Mouse (Mus musculus) kidney, postnatal 0 days (tissue): ENCODE results near the gene Cabin1. TPM values are rescaled to one million over a fixed set of nuclear protein-coding genes. Genes with fewer than 3 reads are reported as not detected.
A peak's percentile ranks its signal among the peaks of the same experiment; 100 is the strongest.

Experiments
- ATAC-seq: fragments of 200-750 bp; cut with Nextera tagmentation; replicated peaks from 2 replicates; pipeline ENCODE4 v1.8.0; 2017; ENCODE audit warnings: low read depth, moderate number of reproducible peaks, moderate TSS enrichment, moderate library complexity; ENCODE audit not compliant: low FRiP score
- DNase-seq: peaks from one replicate; pipeline ENCODE4 v3.0.0-alpha.2; 2016; ENCODE audit warnings: low spot score
- H3K27ac ChIP-seq: fragments of 300-500 bp; sonication (generic); 2 replicates; pipeline ENCODE4 v1.5.1; 2014; ENCODE audit warnings: mild to moderate bottlenecking
- H3K27me3 ChIP-seq: fragments of 300-500 bp; sonication (generic); 2 replicates; pipeline ENCODE4 v1.6.1; 2014; ENCODE audit warnings: low read length, mixed read lengths; ENCODE audit not compliant: insufficient read depth
- H3K36me3 ChIP-seq: fragments of 300-500 bp; sonication (generic); 2 replicates; pipeline ENCODE4 v1.6.1; 2014; ENCODE audit warnings: low read length, mixed read lengths; ENCODE audit not compliant: insufficient read depth
- H3K4me1 ChIP-seq: fragments of 300-500 bp; sonication (generic); replicated peaks from 2 replicates; pipeline ENCODE4 v1.6.1; 2014; ENCODE audit warnings: antibody characterized with exemption, low read length, mixed read lengths; ENCODE audit not compliant: insufficient read depth
- H3K4me2 ChIP-seq: fragments of 300-500 bp; sonication (generic); 2 replicates; pipeline ENCODE4 v1.6.1; 2014; ENCODE audit warnings: mild to moderate bottlenecking, low read length, moderate library complexity, mixed read lengths
- H3K4me3 ChIP-seq: fragments of 300-500 bp; sonication (generic); replicated peaks from 2 replicates; pipeline ENCODE4 v1.5.1; 2014; ENCODE audit warnings: low read depth, low read length
- H3K9ac ChIP-seq: fragments of 300-500 bp; sonication (generic); 2 replicates; pipeline ENCODE4 v1.6.1; 2014; ENCODE audit warnings: low read depth, low read length
- H3K9me3 ChIP-seq: fragments of 300-500 bp; sonication (generic); replicated peaks from 2 replicates; pipeline ENCODE4 v1.6.1; 2016; ENCODE audit warnings: low read length, inconsistent platforms, mixed read lengths
- CTCF ChIP-seq: IDR thresholded peaks from 2 replicates; pipeline ENCODE4 v1.5.1; 2016; ENCODE audit warnings: antibody characterized with exemption, low read depth, mild to moderate bottlenecking, moderate library complexity
- WGBS: fragments of 180-500 bp; shearing (Covaris S2); extraction: QIAGEN DNeasy Blood & Tissue Kit; methylation state at CpG from one replicate; pipeline ENCODE4 v1.1.7; 2014; 5-methylcytosine and 5-hydroxymethylcytosine counted together
- polyA plus RNA-seq: library from polyadenylated mRNA; unstranded; fragments of >200 nt; fragmentation: Nextera tagmentation; extraction: Ambion mirVana; gene quantifications from 2 replicates; pipeline ENCODE4 v1.2.1, GENCODE M21; 2015

Cabin1 gene
- polyA plus RNA-seq, 1 experiment from 2014 or later: 24.0 TPM

- Histone ChIP-seq H3K4me1 (no peaks in the 10 kb centered on the region; the same call in 1 of the 2 replicates), H3K4me2 (no peak overlapping the region), H3K36me3 (no peaks in the 10 kb centered on the region), H3K9me3 (no peaks in the 10 kb centered on the region), H3K9ac (no peak overlapping the region), H3K27ac (peak overlapping the region; percentile 65; the same call in 1 of the 2 replicates), H3K4me3 (no peak overlapping the region), H3K27me3 (no peaks in the 10 kb centered on the region)
- DNase-seq (peak; percentile 74), ATAC-seq (peak; percentile 76; the same call in 1 of the 2 replicates)
- peak; percentile 28; the same call in 1 of the 2 replicates for TF ChIP-seq CTCF
- WGBS: 36% methylated on average over 3 of the region's 3 CpGs
These were observed 30.7 kb upstream of the Cabin1 start for GRCm38 (mm10) chr10:75794880-75795279.

GRCm38 (mm10) chr10:75790773-75791172 lies 26.6 kb upstream of the Cabin1 start:
- no peak overlapping the region for H3K4me3 ChIP-seq
- WGBS: 11% methylated on average over 7 of the region's 7 CpGs
- DNase-seq (peak; percentile 17), ATAC-seq (no peak)
- no peaks in the 10 kb centered on the region for H3K27me3 ChIP-seq
- no peak overlapping the region for H3K4me2 ChIP-seq
- H3K9ac ChIP-seq: no peak overlapping the region
- H3K27ac ChIP-seq: no peak overlapping the region
- no peaks in the 10 kb centered on the region; the same call in 1 of the 2 replicates for H3K4me1 ChIP-seq
- TF ChIP-seq CTCF: peak; percentile 25; the same call in 1 of the 2 replicates
- no peaks in the 10 kb centered on the region for H3K9me3 ChIP-seq
- H3K36me3 ChIP-seq: no peaks in the 10 kb centered on the region

- H3K27me3 ChIP-seq: no peaks in the 10 kb centered on the region
- H3K9me3 ChIP-seq: no peaks in the 10 kb centered on the region
- no peaks in the 10 kb centered on the region for H3K36me3 ChIP-seq
- H3K9ac ChIP-seq: no peak overlapping the region
- no peak overlapping the region for H3K4me3 ChIP-seq
- H3K4me2 ChIP-seq: no peak overlapping the region
- TF ChIP-seq CTCF: no peak
- no peak overlapping the region for H3K27ac ChIP-seq
- DNase-seq (peak; percentile 26), ATAC-seq (peak; percentile 78)
- no peaks in the 10 kb centered on the region for H3K4me1 ChIP-seq
- 68% methylated on average over 5 of the region's 5 CpGs for WGBS
These were observed 25.7 kb upstream of the Cabin1 start for GRCm38 (mm10) chr10:75789841-75790240.

GRCm38 (mm10) chr10:75789081-75789735 lies 25.1 kb upstream of the Cabin1 start:
- no peaks in the 10 kb centered on the region for H3K27me3 ChIP-seq
- H3K9me3 ChIP-seq: no peaks in the 10 kb centered on the region
- no peak for TF ChIP-seq CTCF
- no peak overlapping the region for H3K4me3 ChIP-seq
- DNase-seq (no peak), ATAC-seq (no peak)
- H3K4me2 ChIP-seq: no peak overlapping the region
- no peak overlapping the region for H3K9ac ChIP-seq
- no peaks in the 10 kb centered on the region for H3K36me3 ChIP-seq
- H3K27ac ChIP-seq: no peak overlapping the region
- WGBS: 86% methylated on average over 6 of the region's 6 CpGs
- no peaks in the 10 kb centered on the region for H3K4me1 ChIP-seq

GRCm38 (mm10) chr10:75788277-75788676 lies 24.1 kb upstream of the Cabin1 start:
- DNase-seq (no peak), ATAC-seq (no peak)
- H3K27me3 ChIP-seq: no peaks in the 10 kb centered on the region
- no peak for TF ChIP-seq CTCF
- no peak overlapping the region for H3K4me2 ChIP-seq
- no peak overlapping the region for H3K4me3 ChIP-seq
- 78% methylated on average over 8 of the region's 8 CpGs for WGBS
- H3K27ac ChIP-seq: no peak overlapping the region
- H3K4me1 ChIP-seq: no peaks in the 10 kb centered on the region
- no peaks in the 10 kb centered on the region for H3K9me3 ChIP-seq
- no peaks in the 10 kb centered on the region for H3K36me3 ChIP-seq
- H3K9ac ChIP-seq: no peak overlapping the region

GRCm38 (mm10) chr10:75785442-75785841 lies 21.3 kb upstream of the Cabin1 start:
- TF ChIP-seq CTCF: no peak
- Histone ChIP-seq H3K4me1 (no peaks in the 10 kb centered on the region; the same call in 1 of the 2 replicates), H3K36me3 (no peaks in the 10 kb centered on the region), H3K4me3 (no peak overlapping the region), H3K9me3 (no peaks in the 10 kb centered on the region), H3K27me3 (no peaks in the 10 kb centered on the region), H3K4me2 (no peak overlapping the region), H3K9ac (no peak overlapping the region), H3K27ac (no peak overlapping the region)
- ATAC-seq: no peak
- 63% methylated on average over 1 of the region's 1 CpGs for WGBS
- no peak for DNase-seq
